17 mouse cellular contexts compared by ENCODE assay signal in the genomic region with DNA sequence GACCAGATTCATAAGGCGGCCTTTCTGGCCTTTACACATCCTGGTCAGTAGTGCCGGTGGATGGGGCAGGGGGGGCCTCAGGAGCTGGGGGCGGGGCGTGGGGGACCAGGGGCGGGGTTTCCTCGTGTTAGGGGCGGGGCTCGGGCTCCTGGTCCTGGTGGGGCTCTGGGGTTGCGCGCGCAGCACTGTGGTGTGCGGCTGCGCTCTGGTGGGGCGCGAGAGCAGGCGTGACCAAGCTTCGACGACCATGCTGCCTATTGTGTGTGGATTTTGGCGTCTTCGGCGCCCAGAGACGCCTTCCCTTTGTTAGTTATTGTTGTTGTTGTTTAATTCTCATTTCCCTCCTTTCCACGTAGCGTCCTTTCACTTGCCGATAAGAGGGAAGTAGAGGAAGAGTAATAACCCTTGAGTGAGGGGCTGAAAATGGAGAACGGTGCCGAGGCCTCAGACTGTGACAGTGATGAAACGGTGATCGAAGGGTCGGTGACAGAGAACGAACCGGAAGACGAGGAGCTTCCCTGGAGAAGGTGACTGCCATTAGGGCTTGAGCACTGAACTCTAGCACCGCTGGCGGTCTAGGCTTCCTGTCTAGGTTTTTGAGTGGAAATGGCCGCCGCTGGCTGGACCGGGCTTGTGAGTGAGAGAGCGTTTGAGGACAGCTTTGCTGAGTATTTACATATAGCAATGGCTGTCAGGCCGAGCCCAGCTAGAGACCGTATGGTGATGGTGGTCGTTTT. TPM values are rescaled to one million over a fixed set of nuclear protein-coding genes. Genes with fewer than 3 reads are reported as not detected.
"Had no signal": no experiment of that assay in that cellular context is flagged by ENCODE, and none has a peak within 500 bp of the region (broad histone marks: within the 10 kb centered on the region; RNA-seq: fewer than 3 reads in every experiment).

Gene Ankrd31, plus strand, starts transcription at position 164 of the 737 bp plus-strand sequence.

- H3K27ac ChIP-seq: layer of hippocampus, adult 2 months; limb, embryonic 10.5 days; liver, embryonic 12.5 days; lung, embryonic 15.5 days; macrophage; midbrain, embryonic 12.5 days; neural tube, embryonic 13.5 days had no signal

- H3K4me1 ChIP-seq: limb, embryonic 10.5 days; liver, embryonic 12.5 days; lung, embryonic 15.5 days; midbrain, embryonic 12.5 days; neural tube, embryonic 13.5 days had no signal

- H3K9me3 ChIP-seq: limb, embryonic 10.5 days; liver, embryonic 12.5 days; lung, embryonic 15.5 days; neural tube, embryonic 13.5 days had no signal

- H3K36me3 ChIP-seq: limb, embryonic 10.5 days; liver, embryonic 12.5 days; lung, embryonic 15.5 days; midbrain, embryonic 12.5 days; neural tube, embryonic 13.5 days had no signal

- ATAC-seq: intestine, postnatal 0 days; liver, embryonic 12.5 days; liver, postnatal 0 days; midbrain, embryonic 16.5 days had no signal

- H3K9ac ChIP-seq: liver, embryonic 12.5 days; liver, postnatal 0 days; lung, embryonic 15.5 days; midbrain, embryonic 12.5 days; neural tube, embryonic 13.5 days had no signal

- H3K27me3 ChIP-seq: liver, embryonic 12.5 days; lung, embryonic 15.5 days; midbrain, embryonic 12.5 days; neural tube, embryonic 13.5 days had no signal

- H3K4me2 ChIP-seq: liver, embryonic 12.5 days; lung, embryonic 15.5 days; midbrain, embryonic 12.5 days; neural tube, embryonic 13.5 days had no signal

- DNase-seq: kidney, adult 8-10 months; kidney, postnatal 10 days; kidney, postnatal 4 days; liver, postnatal 0 days; lung, postnatal 14 days; right cerebral cortex, postnatal 25 days had no signal

- H3K4me3 ChIP-seq: layer of hippocampus, adult 2 months; limb, embryonic 10.5 days; liver, embryonic 12.5 days; lung, embryonic 15.5 days; midbrain, embryonic 12.5 days; neural tube, embryonic 13.5 days had no signal

RNA-seq across cellular contexts. Expression of gene Ankrd31, which starts in this region (rescaled TPM):
- total RNA-seq: megakaryocyte-erythroid progenitor cell, adult 5-6 weeks had no signal
- polyA plus RNA-seq: limb, embryonic 10.5 days; lung, embryonic 15.5 days; macrophage; neural tube, embryonic 13.5 days; stomach, embryonic 14.5 days had no signal
